Mouse (Mus musculus) heart, embryonic 12.5 days (tissue): ENCODE data around the gene Acvr1. TPM values are rescaled to one million over a fixed set of nuclear protein-coding genes. Genes with fewer than 3 reads are reported as not detected.

ENCODE experiments used
- ATAC-seq: fragments of 200-750 bp; cut with Nextera tagmentation; 2 replicates; pipeline ENCODE4 v1.8.0; 2017; ENCODE audit warnings: moderate TSS enrichment, moderate library complexity; ENCODE audit not compliant: insufficient number of reproducible peaks, low FRiP score
- H3K27ac ChIP-seq: fragments of 300-500 bp; sonication (generic); 2 replicates; pipeline ENCODE4 v1.5.1; 2016; ENCODE audit warnings: mild to moderate bottlenecking, moderate library complexity; ENCODE audit not compliant: poor library complexity, severe bottlenecking
- H3K27me3 ChIP-seq: fragments of 300-500 bp; sonication (generic); replicated peaks from 2 replicates; pipeline ENCODE4 v1.6.1; 2016; ENCODE audit warnings: mild to moderate bottlenecking, moderate library complexity
- H3K36me3 ChIP-seq: fragments of 300-500 bp; sonication (generic); 2 replicates; pipeline ENCODE4 v1.6.1; 2016; ENCODE audit warnings: mild to moderate bottlenecking, moderate library complexity
- H3K4me1 ChIP-seq: fragments of 300-500 bp; sonication (generic); replicated peaks from 2 replicates; pipeline ENCODE4 v1.6.1; 2016; ENCODE audit warnings: mild to moderate bottlenecking
- H3K4me2 ChIP-seq: fragments of 300-500 bp; sonication (generic); 2 replicates; pipeline ENCODE4 v1.6.1; 2016; ENCODE audit warnings: mild to moderate bottlenecking, moderate library complexity
- H3K4me3 ChIP-seq: fragments of 300-500 bp; sonication (generic); 2 replicates; pipeline ENCODE4 v1.5.1; 2016; ENCODE audit warnings: mild to moderate bottlenecking
- H3K9ac ChIP-seq: fragments of 300-500 bp; sonication (generic); 2 replicates; pipeline ENCODE4 v1.6.1; 2016; ENCODE audit warnings: mild to moderate bottlenecking, moderate library complexity
- H3K9me3 ChIP-seq: fragments of 300-500 bp; sonication (generic); replicated peaks from 2 replicates; pipeline ENCODE4 v1.6.1; 2016; ENCODE audit warnings: mild to moderate bottlenecking, moderate library complexity
- WGBS: fragments of 180-500 bp; shearing (Covaris S2); methylation state at CpG from one replicate; pipeline ENCODE4 v1.1.7; 2016; 5-methylcytosine and 5-hydroxymethylcytosine counted together
- polyA plus RNA-seq: library from polyadenylated mRNA; unstranded; fragments of >200 nt; fragmentation: Nextera tagmentation; extraction: Ambion mirVana; gene quantifications from 2 replicates; pipeline ENCODE4 v1.2.1, GENCODE M21; 2016

The Acvr1 gene
- polyA plus RNA-seq, 1 experiment from 2014 or later: 11.6 TPM

- Histone ChIP-seq H3K36me3 (peaks cover 3% of the 10 kb centered on the region), H3K4me1 (peaks cover 96% of the 10 kb centered on the region), H3K4me2 (peak overlapping the region; percentile 14; the same call in 1 of the 2 replicates), H3K27ac (peak overlapping the region; percentile 56; the same call in 1 of the 2 replicates), H3K9me3 (no peaks in the 10 kb centered on the region), H3K27me3 (no peaks in the 10 kb centered on the region), H3K9ac (no peak overlapping the region), H3K4me3 (no peak overlapping the region)
- 35% methylated on average over 8 of the region's 8 CpGs for WGBS
- no peak for ATAC-seq
Observed at GRCm38 (mm10) chr2:58535233-58535632, 31.7 kb downstream of the Acvr1 start.

GRCm38 (mm10) chr2:58534379-58534778 is 32.6 kb downstream of the Acvr1 start:
- H3K9ac ChIP-seq: no peak overlapping the region
- no peaks in the 10 kb centered on the region for H3K9me3 ChIP-seq
- peaks cover 96% of the 10 kb centered on the region for H3K4me1 ChIP-seq
- peak overlapping the region; percentile 88 for H3K27ac ChIP-seq
- peak overlapping the region; percentile 44; the same call in 1 of the 2 replicates for H3K4me2 ChIP-seq
- peaks cover 3% of the 10 kb centered on the region for H3K36me3 ChIP-seq
- WGBS: 61% methylated on average over 4 of the region's 4 CpGs
- no peaks in the 10 kb centered on the region for H3K27me3 ChIP-seq
- H3K4me3 ChIP-seq: no peak overlapping the region
- no peak for ATAC-seq

GRCm38 (mm10) chr2:58533521-58534001 is 33.4 kb downstream of the Acvr1 start:
- H3K27ac ChIP-seq: peak overlapping the region; percentile 88
- H3K36me3 ChIP-seq: peaks cover 3% of the 10 kb centered on the region
- no peaks in the 10 kb centered on the region for H3K9me3 ChIP-seq
- no peaks in the 10 kb centered on the region for H3K27me3 ChIP-seq
- H3K9ac ChIP-seq: peak overlapping the region; percentile 30; the same call in 1 of the 2 replicates
- 25% methylated on average over 7 of the region's 7 CpGs for WGBS
- 0 out of 2 replicates have a peak, but pooled peaks have one; percentile 26 for ATAC-seq
- peaks cover 91% of the 10 kb centered on the region for H3K4me1 ChIP-seq
- H3K4me3 ChIP-seq: no peak overlapping the region
- H3K4me2 ChIP-seq: peak overlapping the region; percentile 44

DNA sequence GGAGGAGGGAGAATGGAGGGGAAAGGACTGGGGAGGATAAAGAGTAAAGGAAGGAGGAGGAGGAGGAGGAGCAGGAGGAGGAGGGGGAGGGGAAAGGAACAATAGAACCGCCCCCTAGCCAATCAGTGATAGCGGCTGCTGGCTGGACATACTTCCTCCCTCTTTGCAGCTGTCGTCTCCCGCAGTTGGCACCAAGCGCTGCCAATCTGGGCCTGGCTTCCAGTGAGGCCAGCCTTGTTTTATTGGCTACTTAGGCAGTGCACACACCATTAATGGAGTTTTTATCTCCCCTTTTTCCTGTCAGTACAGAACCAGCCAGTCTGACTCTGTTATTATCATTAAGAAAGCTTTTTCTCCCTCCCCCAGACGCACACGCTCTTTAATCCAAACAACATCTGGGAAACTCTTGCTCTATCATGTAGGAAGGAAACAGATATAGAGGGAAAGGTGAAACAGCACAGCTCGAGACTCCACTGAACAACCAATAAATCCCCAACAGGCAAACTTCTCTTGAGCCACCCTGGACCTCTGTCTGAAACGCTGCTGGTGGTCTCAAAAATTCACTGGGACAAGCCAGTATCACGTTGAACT is 34.6 kb downstream of the Acvr1 start:
- H3K27ac ChIP-seq: peak overlapping the region; percentile 77
- H3K4me3 ChIP-seq: no peak overlapping the region
- peak; percentile 87 for ATAC-seq

DNA sequence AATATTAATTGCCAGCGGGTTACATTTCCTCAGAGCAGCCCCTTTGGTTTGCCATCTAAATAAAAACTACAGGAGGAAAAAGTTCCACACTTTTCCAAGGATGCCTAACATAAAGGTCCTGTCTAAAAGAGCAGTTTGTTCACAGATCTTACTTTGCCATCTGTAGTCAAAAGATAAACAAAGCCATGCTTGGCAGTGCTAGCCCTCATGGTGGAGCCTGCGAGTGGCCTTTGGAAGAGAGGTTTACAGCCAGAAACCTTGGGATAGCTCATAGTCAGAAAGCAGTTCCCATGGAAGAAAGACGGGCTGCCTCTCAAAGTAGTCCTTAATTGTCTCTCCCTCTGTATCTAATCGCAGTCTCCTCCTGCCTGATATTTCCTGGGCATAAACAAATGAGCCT is 36.4 kb downstream of the Acvr1 start:
- ATAC-seq: no peak
- no peak overlapping the region for H3K9ac ChIP-seq
- no peaks in the 10 kb centered on the region for H3K27me3 ChIP-seq
- peaks cover 82% of the 10 kb centered on the region for H3K4me1 ChIP-seq
- H3K9me3 ChIP-seq: no peaks in the 10 kb centered on the region
- WGBS: 60% methylated on average over 4 of the region's 4 CpGs
- no peak overlapping the region for H3K4me3 ChIP-seq
- H3K4me2 ChIP-seq: no peak overlapping the region
- no peaks in the 10 kb centered on the region for H3K36me3 ChIP-seq
- peak overlapping the region; percentile 77 for H3K27ac ChIP-seq

More for the DNA sequence above, 34.6 kb downstream of the Acvr1 start:
- WGBS: 7% methylated on average over 10 of the region's 10 CpGs
- Histone ChIP-seq H3K4me2 (peak overlapping the region; percentile 46), H3K9ac (no peak overlapping the region), H3K9me3 (no peaks in the 10 kb centered on the region), H3K27me3 (no peaks in the 10 kb centered on the region), H3K4me1 (peaks cover 90% of the 10 kb centered on the region), H3K36me3 (peaks cover 2% of the 10 kb centered on the region; the same call in 1 of the 2 replicates)

DNA sequence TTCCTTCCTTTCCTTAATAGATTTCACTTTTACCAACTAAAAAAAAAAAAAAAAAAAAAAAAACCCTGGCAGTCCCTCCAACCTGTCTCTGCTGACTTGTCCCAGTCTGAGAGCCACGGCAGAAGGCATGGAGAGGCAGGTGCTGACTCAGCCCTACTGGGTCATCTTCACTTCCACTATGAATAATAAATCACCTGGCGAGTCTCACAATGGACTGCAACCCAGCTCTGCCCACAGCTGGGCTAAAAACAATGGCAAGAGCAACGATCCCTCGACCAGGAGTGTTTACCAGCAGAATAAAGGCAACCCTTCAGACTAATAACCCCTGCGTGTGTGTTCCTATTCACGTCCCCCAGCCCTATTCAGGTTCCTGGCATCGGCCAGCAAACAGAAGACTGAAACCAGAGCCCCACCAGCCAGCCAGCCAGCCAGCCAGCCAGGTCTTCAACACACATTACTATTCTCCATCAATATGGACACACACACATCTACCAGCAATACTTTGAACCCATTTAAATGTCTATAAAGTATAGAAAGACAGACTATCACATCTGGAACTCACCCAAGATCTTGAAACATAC is 37.0 kb downstream of the Acvr1 start:
- H3K27ac ChIP-seq: peak overlapping the region; percentile 5; the same call in 1 of the 2 replicates
- WGBS: 48% methylated on average over 7 of the region's 7 CpGs
- no peak overlapping the region for H3K4me3 ChIP-seq
- no peaks in the 10 kb centered on the region for H3K27me3 ChIP-seq
- H3K9ac ChIP-seq: no peak overlapping the region
- ATAC-seq: no peak
- H3K4me1 ChIP-seq: peaks cover 82% of the 10 kb centered on the region
- H3K4me2 ChIP-seq: no peak overlapping the region
- H3K36me3 ChIP-seq: no peaks in the 10 kb centered on the region
- H3K9me3 ChIP-seq: no peaks in the 10 kb centered on the region

DNA sequence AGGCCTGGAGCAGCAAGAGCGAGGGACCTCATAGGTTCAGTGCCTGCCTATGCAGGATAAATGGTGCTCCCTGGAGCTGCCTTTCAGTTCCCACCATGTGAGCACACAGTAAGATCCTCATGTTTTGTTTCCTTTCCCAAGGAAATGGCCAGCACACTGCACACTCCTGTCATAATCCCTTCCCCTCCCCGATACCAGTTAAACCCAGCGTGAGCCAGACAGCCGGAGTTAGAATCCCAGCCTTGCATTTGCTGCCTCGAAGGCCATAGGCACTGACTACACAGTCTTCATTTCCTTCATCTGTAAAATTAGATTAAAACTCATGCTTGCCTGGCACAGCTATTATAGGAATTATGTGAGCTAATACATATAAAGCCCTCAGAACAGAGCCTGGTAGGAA is 37.6 kb downstream of the Acvr1 start:
- H3K4me3 ChIP-seq: no peak overlapping the region
- H3K4me2 ChIP-seq: no peak overlapping the region
- no peaks in the 10 kb centered on the region for H3K36me3 ChIP-seq
- WGBS: 62% methylated on average over 5 of the region's 5 CpGs
- H3K27me3 ChIP-seq: no peaks in the 10 kb centered on the region
- no peak for ATAC-seq
- no peaks in the 10 kb centered on the region for H3K9me3 ChIP-seq
- peak overlapping the region; percentile 28 for H3K27ac ChIP-seq
- no peak overlapping the region for H3K9ac ChIP-seq
- H3K4me1 ChIP-seq: peaks cover 80% of the 10 kb centered on the region

- Histone ChIP-seq H3K4me1 (peaks cover 78% of the 10 kb centered on the region), H3K9ac (no peak overlapping the region), H3K4me2 (no peak overlapping the region), H3K4me3 (no peak overlapping the region), H3K9me3 (no peaks in the 10 kb centered on the region), H3K27me3 (no peaks in the 10 kb centered on the region), H3K27ac (0 out of 2 replicates have a peak overlapping the region, but pooled peaks have one; percentile 11), H3K36me3 (no peaks in the 10 kb centered on the region)
- ATAC-seq: no peak
- WGBS: 83% methylated on average over 3 of the region's 3 CpGs
Observed at GRCm38 (mm10) chr2:58527786-58528185, 39.2 kb downstream of the Acvr1 start.

DNA sequence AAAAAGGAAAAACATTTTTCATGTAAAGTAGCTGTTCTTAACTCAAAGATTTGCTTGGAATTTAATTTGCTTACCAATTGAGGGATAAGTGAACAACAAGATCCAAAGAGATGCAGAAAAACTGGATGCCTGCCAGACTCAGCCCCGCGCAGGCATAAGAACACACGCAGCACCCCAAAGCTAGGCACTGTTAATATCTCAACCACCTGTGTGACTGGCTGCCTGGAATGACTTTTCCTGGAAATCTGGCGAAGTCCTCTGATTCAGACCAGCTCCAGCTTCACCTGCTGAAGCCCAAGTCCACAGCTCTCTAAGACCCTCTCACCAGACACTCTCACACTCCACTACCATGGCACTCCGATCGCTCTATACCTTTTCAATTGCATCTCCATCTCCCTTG is 42.6 kb downstream of the Acvr1 start:
- Histone ChIP-seq H3K9me3 (no peaks in the 10 kb centered on the region), H3K27ac (no peak overlapping the region), H3K27me3 (no peaks in the 10 kb centered on the region), H3K36me3 (no peaks in the 10 kb centered on the region), H3K4me1 (peaks cover 75% of the 10 kb centered on the region), H3K4me2 (no peak overlapping the region), H3K4me3 (no peak overlapping the region), H3K9ac (no peak overlapping the region)
- ATAC-seq: no peak
- WGBS: 83% methylated on average over 6 of the region's 6 CpGs

GRCm38 (mm10) chr2:58523894-58524293 is 43.1 kb downstream of the Acvr1 start:
- Histone ChIP-seq H3K4me1 (peaks cover 76% of the 10 kb centered on the region), H3K4me3 (no peak overlapping the region), H3K27me3 (no peaks in the 10 kb centered on the region), H3K27ac (no peak overlapping the region), H3K9ac (no peak overlapping the region), H3K9me3 (no peaks in the 10 kb centered on the region), H3K36me3 (no peaks in the 10 kb centered on the region), H3K4me2 (no peak overlapping the region)
- ATAC-seq: no peak
- 87% methylated on average over 5 of the region's 5 CpGs for WGBS

DNA sequence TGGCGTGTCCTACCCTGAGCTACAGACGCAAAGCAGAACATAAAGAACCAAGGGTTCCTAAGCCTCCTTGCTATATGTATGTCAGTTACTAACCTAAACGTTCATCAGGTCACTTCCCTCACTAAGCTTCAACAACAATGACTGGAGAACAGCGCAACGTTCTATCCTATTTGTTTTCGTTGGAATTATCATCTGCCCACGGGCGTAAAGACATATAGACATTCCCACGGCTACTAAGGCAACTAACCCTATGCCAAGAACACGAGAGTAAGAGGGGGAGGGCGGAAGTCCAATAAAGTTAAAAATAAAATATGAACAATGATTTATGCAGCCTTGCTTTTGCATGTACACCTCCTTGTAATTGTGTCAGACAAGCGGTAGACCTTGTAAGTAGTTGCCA is 43.9 kb downstream of the Acvr1 start:
- no peak overlapping the region for H3K27ac ChIP-seq
- no peaks in the 10 kb centered on the region for H3K27me3 ChIP-seq
- no peak overlapping the region for H3K9ac ChIP-seq
- no peaks in the 10 kb centered on the region for H3K9me3 ChIP-seq
- H3K4me3 ChIP-seq: no peak overlapping the region
- H3K4me2 ChIP-seq: no peak overlapping the region
- no peaks in the 10 kb centered on the region for H3K36me3 ChIP-seq
- 70% methylated on average over 12 of the region's 12 CpGs for WGBS
- peaks cover 76% of the 10 kb centered on the region for H3K4me1 ChIP-seq
- no peak for ATAC-seq
